Comparison of ENCODE assay signal across 17 mouse cellular contexts in the genomic region with DNA sequence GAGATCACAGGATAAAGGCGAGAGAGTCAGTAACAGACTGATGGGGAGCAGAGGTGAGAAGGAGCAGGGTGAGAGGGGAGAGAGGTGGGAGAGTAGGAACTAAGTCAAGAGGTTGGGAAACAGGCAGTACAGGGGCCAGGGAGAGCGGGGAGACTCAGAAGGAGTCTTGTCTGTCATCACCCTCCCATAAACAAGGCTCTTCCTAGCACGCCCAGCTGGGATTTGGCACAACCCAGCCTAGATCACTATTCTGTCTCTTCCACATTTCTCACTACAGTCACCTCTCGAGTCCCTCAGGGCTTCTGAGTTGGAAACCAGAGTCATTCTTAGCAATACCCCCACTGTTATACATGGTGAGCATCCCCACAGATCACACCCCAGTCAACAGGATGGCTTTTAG.
"Had no signal": no experiment of that assay in that cellular context is flagged by ENCODE, and none has a peak within 500 bp of the region (broad histone marks: within the 10 kb centered on the region; RNA-seq: fewer than 3 reads in every experiment).

No protein-coding gene starts in this region.

- H3K36me3 ChIP-seq: liver, embryonic 13.5 days; liver, embryonic 15.5 days; lung, embryonic 15.5 days had no signal

- DNase-seq: liver, embryonic 13.5 days; liver, postnatal 0 days; lung, postnatal 14 days; right cerebral cortex, postnatal 14 days; thymus, adult 2 months; thymus, postnatal 25 days; thymus, postnatal 4 days had no signal

- H3K9me3 ChIP-seq: liver, embryonic 13.5 days; liver, embryonic 15.5 days; lung, embryonic 15.5 days; megakaryocyte, embryonic 14.5 days; midbrain, embryonic 13.5 days; midbrain, embryonic 15.5 days; neural tube, embryonic 12.5 days; stomach, embryonic 15.5 days had no signal

- H3K9ac ChIP-seq: liver, embryonic 13.5 days; liver, embryonic 15.5 days; liver, postnatal 0 days; lung, embryonic 15.5 days; midbrain, embryonic 13.5 days; midbrain, embryonic 15.5 days; neural tube, embryonic 12.5 days; stomach, embryonic 15.5 days had no signal

- H3K4me1 ChIP-seq: liver, embryonic 13.5 days; liver, embryonic 15.5 days; lung, embryonic 15.5 days; midbrain, embryonic 13.5 days; neural tube, embryonic 12.5 days; stomach, embryonic 15.5 days had no signal

- H3K4me2 ChIP-seq: liver, embryonic 13.5 days; liver, embryonic 15.5 days; lung, embryonic 15.5 days; midbrain, embryonic 11.5 days; midbrain, embryonic 13.5 days; midbrain, embryonic 15.5 days; neural tube, embryonic 12.5 days; stomach, embryonic 15.5 days had no signal

- H3K27ac ChIP-seq: liver, embryonic 13.5 days; liver, embryonic 15.5 days; lung, embryonic 15.5 days; macrophage; midbrain, embryonic 13.5 days; midbrain, embryonic 15.5 days; neural tube, embryonic 12.5 days; stomach, embryonic 15.5 days; stomach, postnatal 0 days had no signal

- ATAC-seq: liver, postnatal 0 days; midbrain, embryonic 13.5 days; midbrain, embryonic 15.5 days had no signal

- H3K4me3 ChIP-seq: liver, embryonic 13.5 days; liver, embryonic 15.5 days; lung, embryonic 15.5 days; megakaryocyte, embryonic 14.5 days; midbrain, embryonic 13.5 days; midbrain, embryonic 15.5 days; neural tube, embryonic 12.5 days; stomach, embryonic 15.5 days had no signal

- H3K27me3 ChIP-seq: liver, embryonic 15.5 days; lung, embryonic 15.5 days; midbrain, embryonic 13.5 days; midbrain, embryonic 15.5 days; neural tube, embryonic 12.5 days; stomach, embryonic 15.5 days had no signal
